Mouse (Mus musculus) midbrain, embryonic 13.5 days (tissue): ENCODE results near the gene Dcbld1. TPM values are rescaled to one million over a fixed set of nuclear protein-coding genes. Genes with fewer than 3 reads are reported as not detected.

ENCODE experiments used
- ATAC-seq: fragments of 200-750 bp; cut with Nextera tagmentation; 2 replicates; pipeline ENCODE4 v1.8.0; 2017; ENCODE audit warnings: mild to moderate bottlenecking, moderate TSS enrichment, moderate library complexity
- H3K27ac ChIP-seq: fragments of 300-500 bp; sonication (generic); 2 replicates; pipeline ENCODE4 v1.5.1; 2015; ENCODE audit warnings: inconsistent platforms, mild to moderate bottlenecking, moderate library complexity
- H3K27me3 ChIP-seq: fragments of 300-500 bp; sonication (generic); 2 replicates; pipeline ENCODE4 v1.6.1; 2015; ENCODE audit warnings: mild to moderate bottlenecking, inconsistent platforms
- H3K36me3 ChIP-seq: fragments of 300-500 bp; sonication (generic); 2 replicates; pipeline ENCODE4 v1.6.1; 2015; ENCODE audit warnings: mild to moderate bottlenecking, inconsistent platforms
- H3K4me1 ChIP-seq: fragments of 300-500 bp; sonication (generic); replicated peaks from 2 replicates; pipeline ENCODE4 v1.6.1; 2015; ENCODE audit warnings: inconsistent platforms
- H3K4me2 ChIP-seq: fragments of 300-500 bp; sonication (generic); replicated peaks from 2 replicates; pipeline ENCODE4 v1.6.1; 2015; ENCODE audit warnings: moderate library complexity, mild to moderate bottlenecking, inconsistent platforms
- H3K4me3 ChIP-seq: fragments of 300-500 bp; sonication (generic); replicated peaks from 2 replicates; pipeline ENCODE4 v1.5.1; 2015; ENCODE audit warnings: mild to moderate bottlenecking, inconsistent platforms
- H3K9ac ChIP-seq: fragments of 300-500 bp; sonication (generic); replicated peaks from 2 replicates; pipeline ENCODE4 v1.6.1; 2015; ENCODE audit warnings: mild to moderate bottlenecking, inconsistent platforms
- H3K9me3 ChIP-seq: fragments of 300-500 bp; sonication (generic); 2 replicates; pipeline ENCODE4 v1.6.1; 2016; ENCODE audit warnings: mild to moderate bottlenecking, inconsistent platforms
- WGBS: fragments of 180-500 bp; shearing (Covaris S2); methylation state at CpG from one replicate; pipeline ENCODE4 v1.1.7; 2015; 5-methylcytosine and 5-hydroxymethylcytosine counted together
- polyA plus RNA-seq: library from polyadenylated mRNA; unstranded; fragments of >200 nt; fragmentation: Nextera tagmentation; extraction: Ambion mirVana; gene quantifications from 2 replicates; pipeline ENCODE4 v1.2.1, GENCODE M21; 2015

The Dcbld1 gene
- polyA plus RNA-seq, 1 experiment from 2014 or later = 15.8 TPM

- Histone ChIP-seq H3K4me2 (peak overlapping the region; percentile 88), H3K9ac (peak overlapping the region; percentile 85; the same call in 1 of the 2 replicates), H3K4me1 (peaks cover 17% of the 10 kb centered on the region), H3K36me3 (no peaks in the 10 kb centered on the region), H3K27me3 (no peaks in the 10 kb centered on the region; the same call in 1 of the 2 replicates), H3K27ac (no peak overlapping the region), H3K9me3 (no peaks in the 10 kb centered on the region), H3K4me3 (peak overlapping the region; percentile 81)
- ATAC-seq = no peak
- WGBS = 17% methylated on average over 7 of the region's 7 CpGs
Observed at GRCm38 (mm10) chr10:52234654-52234981, 1.2 kb downstream of the Dcbld1 start.

DNA sequence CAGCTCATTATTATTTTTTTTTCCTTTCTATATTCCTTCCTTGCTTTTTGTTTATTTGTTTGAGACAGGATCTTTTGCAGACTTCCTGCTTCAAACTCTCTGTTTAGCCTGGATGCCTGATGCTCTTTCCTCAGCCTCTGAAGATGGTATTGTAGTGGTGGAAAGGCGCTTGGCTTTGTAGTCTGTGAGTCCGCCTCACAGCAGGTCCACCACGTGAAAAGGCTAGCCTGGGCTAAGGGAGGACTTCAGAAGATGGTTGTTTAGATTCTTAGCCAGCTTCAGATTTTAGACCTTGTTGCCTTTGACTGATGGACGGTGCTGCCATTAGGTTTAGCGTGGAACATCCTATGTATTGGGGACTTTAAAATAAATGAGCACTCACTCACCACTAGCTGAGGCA, 2.0 kb downstream of the Dcbld1 start:
- no peaks in the 10 kb centered on the region for H3K36me3 ChIP-seq
- no peak for ATAC-seq
- peaks cover 17% of the 10 kb centered on the region for H3K4me1 ChIP-seq
- no peaks in the 10 kb centered on the region; the same call in 1 of the 2 replicates for H3K27me3 ChIP-seq
- H3K9ac ChIP-seq = no peak overlapping the region
- H3K4me3 ChIP-seq = no peak overlapping the region
- H3K9me3 ChIP-seq = no peaks in the 10 kb centered on the region
- WGBS = 81% methylated on average over 5 of the region's 5 CpGs
- H3K27ac ChIP-seq = no peak overlapping the region
- H3K4me2 ChIP-seq = peak overlapping the region; percentile 88

GRCm38 (mm10) chr10:52242015-52242414, 8.6 kb downstream of the Dcbld1 start:
- H3K36me3 ChIP-seq = no peaks in the 10 kb centered on the region
- no peak overlapping the region for H3K9ac ChIP-seq
- no peak overlapping the region for H3K27ac ChIP-seq
- H3K4me1 ChIP-seq = peaks cover 4% of the 10 kb centered on the region; the same call in 1 of the 2 replicates
- 90% methylated on average over 5 of the region's 5 CpGs for WGBS
- H3K4me3 ChIP-seq = no peak overlapping the region
- H3K27me3 ChIP-seq = no peaks in the 10 kb centered on the region
- no peak overlapping the region for H3K4me2 ChIP-seq
- no peaks in the 10 kb centered on the region for H3K9me3 ChIP-seq
- ATAC-seq = no peak

GRCm38 (mm10) chr10:52242680-52243323, 9.4 kb downstream of the Dcbld1 start:
- Histone ChIP-seq H3K27ac (no peak overlapping the region), H3K36me3 (no peaks in the 10 kb centered on the region), H3K9ac (no peak overlapping the region), H3K4me2 (no peak overlapping the region), H3K4me1 (peaks cover 4% of the 10 kb centered on the region; the same call in 1 of the 2 replicates), H3K4me3 (no peak overlapping the region), H3K9me3 (no peaks in the 10 kb centered on the region), H3K27me3 (no peaks in the 10 kb centered on the region)
- WGBS = 65% methylated on average over 7 of the region's 7 CpGs
- no peak for ATAC-seq

- Histone ChIP-seq H3K27me3 (no peaks in the 10 kb centered on the region), H3K4me2 (no peak overlapping the region), H3K9me3 (no peaks in the 10 kb centered on the region), H3K27ac (no peak overlapping the region), H3K4me3 (no peak overlapping the region), H3K36me3 (no peaks in the 10 kb centered on the region), H3K4me1 (peaks cover 4% of the 10 kb centered on the region; the same call in 1 of the 2 replicates), H3K9ac (no peak overlapping the region)
- no peak for ATAC-seq
- 37% methylated on average over 3 of the region's 3 CpGs for WGBS
Observed at GRCm38 (mm10) chr10:52246207-52246606, 12.8 kb downstream of the Dcbld1 start.

DNA sequence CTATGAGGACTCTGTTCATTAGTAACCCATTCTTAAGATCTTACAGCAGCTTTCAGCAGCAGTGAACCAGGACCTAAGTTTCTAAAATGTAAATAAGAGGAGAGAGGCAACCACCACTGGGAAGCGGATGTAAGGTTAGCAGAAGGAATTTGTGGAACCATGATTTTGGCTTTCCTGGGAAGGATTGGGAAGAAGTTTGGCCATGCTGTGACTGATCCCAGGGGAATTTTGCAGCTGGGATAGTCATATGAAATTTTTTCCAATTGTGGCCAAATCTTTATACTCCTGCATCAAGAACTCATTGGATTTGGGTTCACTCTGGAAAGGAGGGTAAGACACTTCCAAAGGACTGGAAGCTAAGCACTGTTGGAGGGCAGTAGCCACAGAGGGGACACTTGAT, 18.8 kb downstream of the Dcbld1 start:
- Histone ChIP-seq H3K4me2 (no peak overlapping the region), H3K27me3 (no peaks in the 10 kb centered on the region), H3K9ac (no peak overlapping the region), H3K4me1 (no peaks in the 10 kb centered on the region), H3K9me3 (no peaks in the 10 kb centered on the region), H3K36me3 (no peaks in the 10 kb centered on the region), H3K27ac (no peak overlapping the region), H3K4me3 (no peak overlapping the region)
- ATAC-seq = no peak
- WGBS = 89% methylated on average over 1 of the region's 1 CpGs

DNA sequence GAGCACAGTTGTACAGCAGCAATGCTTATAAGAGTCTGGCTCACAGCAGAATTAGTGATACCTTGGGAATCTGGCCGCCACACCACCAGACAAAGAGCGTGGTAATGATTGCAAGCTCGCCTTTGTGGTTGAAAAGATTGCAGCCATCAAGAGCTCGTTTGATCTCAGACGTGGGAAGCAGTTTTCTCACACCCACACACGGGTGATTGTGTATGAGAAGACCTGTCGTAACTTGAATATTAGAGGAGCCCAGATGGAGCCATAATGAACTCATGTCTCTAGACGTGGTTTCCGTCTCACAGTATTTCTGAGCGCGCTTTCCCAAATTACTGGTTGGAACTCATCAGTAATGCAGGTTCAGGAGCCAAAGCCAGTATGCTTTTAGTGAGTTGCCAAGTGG, 20.0 kb downstream of the Dcbld1 start:
- no peaks in the 10 kb centered on the region for H3K36me3 ChIP-seq
- no peak overlapping the region for H3K4me3 ChIP-seq
- ATAC-seq = no peak
- H3K27me3 ChIP-seq = no peaks in the 10 kb centered on the region
- WGBS = 83% methylated on average over 11 of the region's 11 CpGs
- H3K27ac ChIP-seq = no peak overlapping the region
- peaks cover 3% of the 10 kb centered on the region for H3K4me1 ChIP-seq
- no peak overlapping the region for H3K4me2 ChIP-seq
- H3K9ac ChIP-seq = no peak overlapping the region
- no peaks in the 10 kb centered on the region for H3K9me3 ChIP-seq

GRCm38 (mm10) chr10:52257768-52258167, 24.3 kb downstream of the Dcbld1 start:
- no peak overlapping the region for H3K4me3 ChIP-seq
- no peaks in the 10 kb centered on the region for H3K36me3 ChIP-seq
- H3K9me3 ChIP-seq = no peaks in the 10 kb centered on the region
- peaks cover 3% of the 10 kb centered on the region for H3K4me1 ChIP-seq
- ATAC-seq = no peak
- H3K9ac ChIP-seq = no peak overlapping the region
- H3K4me2 ChIP-seq = no peak overlapping the region
- 86% methylated on average over 2 of the region's 2 CpGs for WGBS
- no peaks in the 10 kb centered on the region for H3K27me3 ChIP-seq
- H3K27ac ChIP-seq = no peak overlapping the region; the same call in 1 of the 2 replicates

DNA sequence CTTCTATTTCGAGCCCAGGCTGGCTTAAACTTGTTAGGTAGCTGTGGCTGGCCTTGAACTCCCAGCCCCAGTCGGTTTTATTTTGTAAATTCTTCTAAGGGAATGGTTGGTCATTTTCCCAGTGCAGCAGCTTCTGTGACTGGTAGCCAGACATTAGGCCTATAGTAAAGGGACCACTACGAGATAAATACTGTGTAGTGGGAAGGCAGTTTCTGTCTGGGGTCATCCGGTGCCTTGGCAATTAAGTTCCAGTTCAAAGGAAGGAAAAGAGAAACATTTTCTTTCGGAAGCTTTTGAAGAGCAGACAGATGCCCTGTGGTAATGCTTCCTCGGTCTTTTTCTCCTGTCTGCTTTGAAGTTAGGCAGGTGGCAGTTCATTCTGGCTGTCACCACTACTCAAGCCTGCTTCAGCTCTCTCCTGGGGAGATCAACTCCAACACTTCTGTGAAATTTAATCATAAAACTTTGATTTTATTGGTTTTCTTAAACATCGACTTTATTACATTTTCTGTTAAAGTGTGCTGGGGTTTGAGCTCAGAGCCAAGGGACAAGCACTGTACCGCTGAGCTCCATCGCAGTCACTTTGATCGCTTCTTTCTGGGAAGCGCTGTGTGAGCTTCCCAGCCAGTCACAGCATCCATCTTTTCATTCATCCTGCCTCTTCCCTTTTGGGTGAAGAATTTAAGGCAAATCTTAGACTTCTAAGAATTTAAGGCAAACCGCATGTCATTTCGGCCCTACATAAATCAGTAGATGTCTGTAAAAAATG, 24.9 kb downstream of the Dcbld1 start:
- Histone ChIP-seq H3K4me3 (no peak overlapping the region), H3K9ac (no peak overlapping the region), H3K9me3 (no peaks in the 10 kb centered on the region), H3K4me1 (peaks cover 3% of the 10 kb centered on the region), H3K36me3 (no peaks in the 10 kb centered on the region), H3K4me2 (no peak overlapping the region), H3K27ac (no peak overlapping the region), H3K27me3 (no peaks in the 10 kb centered on the region)
- peak; percentile 75 for ATAC-seq
- WGBS = 60% methylated on average over 13 of the region's 13 CpGs

DNA sequence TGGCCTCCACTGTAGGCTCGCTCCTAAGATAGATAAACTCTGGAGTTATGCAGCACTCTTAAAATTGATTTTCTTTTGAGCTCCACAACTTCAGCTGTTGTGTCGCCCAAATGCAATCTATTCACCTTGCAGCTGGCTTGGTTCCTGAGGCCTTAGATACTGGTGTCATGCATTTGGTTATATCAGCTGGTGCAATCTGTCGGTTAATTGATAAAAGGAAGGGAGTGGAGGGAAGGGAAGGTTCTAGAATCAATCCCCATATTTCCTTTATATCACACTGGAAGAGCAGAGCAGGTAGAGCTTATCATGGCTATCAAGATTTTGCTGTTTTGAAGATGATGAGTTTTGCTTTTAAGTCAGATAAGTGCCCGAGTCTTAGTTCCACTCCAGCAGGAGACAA, 26.8 kb downstream of the Dcbld1 start:
- Histone ChIP-seq H3K36me3 (peaks cover under 1% of the 10 kb centered on the region; the same call in 1 of the 2 replicates), H3K27ac (no peak overlapping the region), H3K4me3 (no peak overlapping the region), H3K27me3 (no peaks in the 10 kb centered on the region), H3K4me1 (peaks cover 3% of the 10 kb centered on the region), H3K9ac (no peak overlapping the region), H3K4me2 (no peak overlapping the region), H3K9me3 (no peaks in the 10 kb centered on the region; the same call in 1 of the 2 replicates)
- 94% methylated on average over 4 of the region's 4 CpGs for WGBS
- ATAC-seq = no peak

- no peak overlapping the region for H3K4me3 ChIP-seq
- H3K36me3 ChIP-seq = peaks cover 3% of the 10 kb centered on the region; the same call in 1 of the 2 replicates
- no peak overlapping the region for H3K4me2 ChIP-seq
- WGBS = 95% methylated on average over 5 of the region's 5 CpGs
- H3K4me1 ChIP-seq = no peaks in the 10 kb centered on the region
- no peaks in the 10 kb centered on the region for H3K27me3 ChIP-seq
- H3K9ac ChIP-seq = no peak overlapping the region
- H3K9me3 ChIP-seq = no peaks in the 10 kb centered on the region; the same call in 1 of the 2 replicates
- H3K27ac ChIP-seq = no peak overlapping the region
- ATAC-seq = no peak
Observed at GRCm38 (mm10) chr10:52264162-52264561, 30.7 kb downstream of the Dcbld1 start.

DNA sequence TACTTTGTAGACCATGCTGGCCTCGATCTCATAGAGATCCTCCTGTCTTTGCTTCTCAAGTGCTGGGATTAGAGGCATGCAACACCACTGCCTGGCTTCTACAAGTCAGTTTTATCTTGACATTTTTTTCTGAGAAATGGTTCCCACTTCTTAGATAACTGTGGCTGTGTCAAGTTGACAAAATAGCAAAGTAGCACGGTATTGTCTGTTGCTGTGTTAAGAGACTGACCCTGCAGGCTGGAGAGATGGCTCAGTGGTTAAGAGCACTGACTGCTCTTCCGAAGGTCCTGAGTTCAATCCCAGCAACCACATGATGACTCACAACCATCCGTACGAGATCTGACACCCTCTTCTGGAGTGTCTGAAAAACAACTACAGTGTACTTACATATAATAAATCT, 35.5 kb downstream of the Dcbld1 start:
- Histone ChIP-seq H3K4me2 (no peak overlapping the region), H3K9ac (no peak overlapping the region), H3K9me3 (no peaks in the 10 kb centered on the region; the same call in 1 of the 2 replicates), H3K36me3 (peaks cover 3% of the 10 kb centered on the region; the same call in 1 of the 2 replicates), H3K4me1 (peaks cover 9% of the 10 kb centered on the region), H3K27me3 (no peaks in the 10 kb centered on the region), H3K4me3 (no peak overlapping the region), H3K27ac (no peak overlapping the region)
- ATAC-seq = no peak
- WGBS = 95% methylated on average over 5 of the region's 5 CpGs
